Mouse (Mus musculus) lung, adult 2 months (tissue): ENCODE data around the gene Heatr5a. TPM values are rescaled to one million over a fixed set of nuclear protein-coding genes. Genes with fewer than 3 reads are reported as not detected.
A peak's percentile ranks its signal among the peaks of the same experiment; 100 is the strongest.

Source experiments
- DNase-seq: peaks from one replicate; pipeline ENCODE4 v3.0.0; 2022
- H3K4me1 ChIP-seq: fragments of 200-500 bp; 2 replicates; pipeline ENCODE4 v1.6.1; 2011; ENCODE audit warnings: low read length; ENCODE audit not compliant: control insufficient read depth, insufficient read depth
- H3K4me3 ChIP-seq: fragments of 200-500 bp; replicated peaks from 2 replicates; pipeline ENCODE3; 2011; ENCODE audit warnings: low read depth, mild to moderate bottlenecking, control low read depth, low read length; ENCODE audit errors: extremely low read depth
- CTCF ChIP-seq: fragments of 200-500 bp; IDR thresholded peaks from 2 replicates; pipeline ENCODE4 v1.5.1; 2011; ENCODE audit warnings: mild to moderate bottlenecking, low read length, control low read depth; ENCODE audit not compliant: insufficient read depth
- POLR2A ChIP-seq: fragments of 200-500 bp; IDR thresholded peaks from 2 replicates; pipeline ENCODE4 v1.6.1; 2011; ENCODE audit warnings: low read depth, mild to moderate bottlenecking, control low read depth, low read length, borderline replicate concordance; ENCODE audit errors: extremely low read depth
- WGBS: fragments of 180-500 bp; shearing (Covaris S2); methylation state at CpG from one replicate; pipeline ENCODE4 v1.1.7; 2018; 5-methylcytosine and 5-hydroxymethylcytosine counted together
- polyA plus RNA-seq: library from polyadenylated mRNA; depleted of rRNA; stranded (reverse); fragments of >200 nt; gene quantifications from 2 replicates; pipeline ENCODE4 v1.2.3, GENCODE M21; 2012

Gene Heatr5a
- polyA plus RNA-seq, 1 experiment, result 50.4 TPM

DNA sequence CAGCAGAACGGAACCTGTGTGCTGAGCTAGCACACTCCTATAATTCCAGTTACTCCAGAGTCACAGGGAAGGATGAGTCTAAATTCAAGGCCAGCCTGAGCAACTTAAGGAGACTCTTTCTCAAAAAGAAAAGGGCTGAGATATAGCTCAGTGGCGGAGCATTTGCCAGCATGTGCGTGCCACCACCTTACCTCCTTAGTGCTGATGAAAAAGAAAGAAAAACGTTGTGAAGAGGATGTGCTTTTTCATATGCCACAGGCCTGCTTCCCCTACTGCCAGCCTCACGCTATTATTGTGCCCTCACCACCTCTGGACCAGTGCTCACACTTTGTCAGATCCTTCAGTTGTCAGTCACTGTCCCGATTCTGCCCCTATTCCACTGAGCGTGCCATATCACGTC, 104.0 kb downstream of the Heatr5a start:
- DNase-seq, result no peak
- WGBS, result 79% methylated on average over 8 of the region's 8 CpGs
- TF ChIP-seq POLR2A (no peak), CTCF (no peak)
- Histone ChIP-seq H3K4me3 (no peak overlapping the region), H3K4me1 (peaks cover 19% of the 10 kb centered on the region)

DNA sequence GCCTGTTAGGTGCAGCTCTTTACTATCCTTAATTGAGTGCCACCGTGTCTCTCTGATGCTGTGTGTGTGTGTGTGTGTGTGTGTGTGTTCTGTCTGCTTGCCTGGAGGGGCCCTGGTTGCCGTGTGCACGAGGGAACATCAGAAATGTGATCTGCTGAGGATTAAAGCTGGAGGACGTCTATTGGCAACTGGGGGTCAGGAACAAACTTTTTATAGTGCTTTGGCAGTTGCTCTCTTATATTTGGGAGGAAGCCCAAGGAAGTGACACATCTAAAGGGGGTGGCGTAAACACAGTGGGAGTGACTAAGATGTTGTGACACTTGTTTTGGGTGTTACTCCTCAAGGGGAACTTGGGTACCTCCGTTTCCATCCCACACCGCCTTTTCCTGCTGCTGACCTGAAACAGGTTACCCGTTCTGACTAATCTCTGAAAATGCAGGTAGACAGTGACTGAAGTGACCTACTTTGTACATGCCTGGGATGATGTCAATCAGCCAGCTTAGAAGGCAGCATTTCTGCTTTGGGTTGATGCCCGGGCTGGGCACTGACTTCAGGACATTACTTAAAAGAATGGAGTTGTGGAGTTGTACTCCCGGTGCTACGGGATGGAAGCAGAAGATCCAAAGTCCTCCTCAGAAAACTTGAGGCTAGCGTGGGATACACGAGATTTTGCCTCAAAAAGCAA, 104.8 kb downstream of the Heatr5a start:
- DNase-seq, result no peak
- TF ChIP-seq POLR2A, result peak; percentile 31; the same call in 1 of the 2 replicates
- no peak for TF ChIP-seq CTCF
- Histone ChIP-seq H3K4me3 (no peak overlapping the region), H3K4me1 (peaks cover 19% of the 10 kb centered on the region)
- WGBS, result 34% methylated on average over 13 of the region's 13 CpGs

- WGBS, result 19% methylated on average over 4 of the region's 4 CpGs
- no peak for TF ChIP-seq CTCF
- TF ChIP-seq POLR2A, result no peak
- H3K4me1 ChIP-seq, result peaks cover 19% of the 10 kb centered on the region
- H3K4me3 ChIP-seq, result no peak overlapping the region
- DNase-seq, result no peak
Observed at GRCm38 (mm10) chr12:51865790-51866179, 105.3 kb downstream of the Heatr5a start.

DNA sequence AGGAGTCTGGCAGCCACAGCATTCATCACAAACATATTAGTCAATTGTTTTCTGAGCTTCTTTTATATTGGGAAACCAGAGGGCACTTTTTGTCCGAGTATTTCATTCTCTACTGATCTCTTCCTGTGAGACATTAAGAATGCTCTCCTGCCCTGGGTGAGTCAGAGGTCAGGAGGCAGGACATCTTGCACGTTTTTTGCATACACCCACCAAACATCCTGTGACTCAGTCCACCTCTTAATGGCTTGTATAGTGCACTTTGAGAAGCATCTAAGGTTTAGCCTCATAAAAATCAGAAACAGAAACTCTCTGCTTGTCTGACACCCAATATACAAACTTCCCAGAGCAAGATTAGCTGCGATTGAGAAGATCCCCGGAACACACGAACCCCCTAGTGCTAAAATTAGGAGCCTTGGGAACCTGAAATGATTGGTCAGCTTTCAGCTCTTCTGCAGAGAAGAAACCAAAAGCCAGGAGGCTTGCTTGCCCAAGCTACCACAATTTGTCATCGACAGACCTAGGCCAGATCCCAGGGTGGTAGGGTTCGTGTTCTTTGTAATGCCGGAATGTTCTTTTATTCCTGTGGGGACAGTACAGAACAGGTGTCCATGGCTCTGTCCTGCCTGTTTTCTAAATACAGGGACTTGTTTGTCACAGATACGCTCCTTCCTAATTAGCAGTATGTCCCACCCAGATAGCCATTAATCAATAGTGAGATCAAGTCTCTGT, 105.9 kb downstream of the Heatr5a start:
- TF ChIP-seq CTCF (no peak), POLR2A (no peak)
- Histone ChIP-seq H3K4me1 (peaks cover 19% of the 10 kb centered on the region), H3K4me3 (no peak overlapping the region)
- 30% methylated on average over 9 of the region's 9 CpGs for WGBS
- no peak for DNase-seq

- TF ChIP-seq POLR2A, result no peak
- no peak for TF ChIP-seq CTCF
- 75% methylated on average over 14 of the region's 14 CpGs for WGBS
- H3K4me1 ChIP-seq, result peaks cover 19% of the 10 kb centered on the region
- DNase-seq, result no peak
- no peak overlapping the region for H3K4me3 ChIP-seq
Observed at GRCm38 (mm10) chr12:51863116-51864002, 107.8 kb downstream of the Heatr5a start.

GRCm38 (mm10) chr12:51858134-51859028, 112.7 kb downstream of the Heatr5a start:
- 84% methylated on average over 13 of the region's 13 CpGs for WGBS
- no peak for DNase-seq
- no peak overlapping the region for H3K4me3 ChIP-seq
- H3K4me1 ChIP-seq, result no peaks in the 10 kb centered on the region
- TF ChIP-seq POLR2A, result no peak
- no peak for TF ChIP-seq CTCF

DNA sequence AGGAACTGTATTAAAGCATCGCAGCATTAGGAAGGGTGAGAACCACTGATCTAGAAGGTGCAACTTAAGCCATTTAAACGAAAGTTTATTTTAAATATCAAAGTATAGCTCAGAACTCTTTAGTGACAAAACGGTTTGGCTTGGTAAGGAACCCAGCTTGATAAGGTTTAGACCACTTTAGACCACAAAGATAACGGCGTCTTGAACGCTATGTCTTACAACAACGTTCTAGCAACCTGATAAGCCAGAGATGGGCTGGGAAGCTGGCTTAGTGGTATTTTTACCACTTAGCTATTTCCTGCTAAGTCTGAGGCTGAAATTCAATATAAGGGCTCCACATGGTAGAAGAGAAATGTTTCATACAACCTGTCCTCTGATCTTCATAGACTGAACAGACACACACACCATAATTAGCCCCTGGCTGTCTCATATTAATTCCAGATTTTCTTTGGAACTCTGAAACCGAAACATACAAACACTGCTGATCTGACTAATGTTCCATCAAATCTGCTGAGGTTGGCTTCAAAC, 114.3 kb downstream of the Heatr5a start:
- WGBS, result 77% methylated on average over 8 of the region's 8 CpGs
- no peak overlapping the region for H3K4me3 ChIP-seq
- no peak for DNase-seq
- H3K4me1 ChIP-seq, result no peaks in the 10 kb centered on the region
- TF ChIP-seq POLR2A, result no peak
- no peak for TF ChIP-seq CTCF

GRCm38 (mm10) chr12:51855872-51856271, 115.2 kb downstream of the Heatr5a start:
- no peak for TF ChIP-seq POLR2A
- no peak for TF ChIP-seq CTCF
- DNase-seq, result no peak
- Histone ChIP-seq H3K4me1 (no peaks in the 10 kb centered on the region), H3K4me3 (no peak overlapping the region)
- 88% methylated on average over 2 of the region's 2 CpGs for WGBS

DNA sequence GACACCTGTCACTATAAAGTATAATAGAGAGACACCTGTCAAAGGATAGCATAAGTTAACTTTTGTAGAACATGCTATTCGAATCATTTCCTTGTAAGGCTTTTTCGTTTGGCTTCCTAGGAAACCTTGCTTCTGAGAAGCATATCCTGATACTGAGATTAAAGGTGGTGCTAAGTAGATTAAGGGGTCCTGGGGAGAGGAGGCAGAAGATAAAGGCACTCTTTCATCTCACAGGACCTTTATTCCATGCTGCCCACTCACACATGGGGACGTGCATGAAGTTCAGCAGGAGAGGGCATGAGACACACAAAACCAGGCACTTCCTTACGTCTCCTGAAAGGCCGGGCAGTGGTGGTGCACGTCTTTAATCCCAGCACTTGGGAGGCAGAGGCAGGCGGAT, 115.7 kb downstream of the Heatr5a start:
- WGBS, result 76% methylated on average over 7 of the region's 7 CpGs
- DNase-seq, result no peak
- TF ChIP-seq CTCF, result no peak
- TF ChIP-seq POLR2A, result no peak
- Histone ChIP-seq H3K4me1 (no peaks in the 10 kb centered on the region), H3K4me3 (no peak overlapping the region)
